Mouse (Mus musculus) kidney, embryonic 14.5 days (tissue): Measurements from ENCODE around the gene Lgr4. TPM values are rescaled to one million over a fixed set of nuclear protein-coding genes. Genes with fewer than 3 reads are reported as not detected.

Source experiments
- ATAC-seq: fragments of 200-750 bp; cut with Nextera tagmentation; 2 replicates; pipeline ENCODE4 v1.8.0; 2017; ENCODE audit warnings: moderate number of reproducible peaks, mild to moderate bottlenecking, moderate TSS enrichment, moderate library complexity; ENCODE audit not compliant: low FRiP score, low TSS enrichment
- H3K27ac ChIP-seq: fragments of 300-500 bp; sonication (generic); 2 replicates; pipeline ENCODE4 v1.5.1; 2014; ENCODE audit warnings: low read depth, mild to moderate bottlenecking, low read length, moderate library complexity, mixed read lengths
- H3K27me3 ChIP-seq: fragments of 300-500 bp; sonication (generic); 2 replicates; pipeline ENCODE4 v1.6.1; 2014; ENCODE audit warnings: mild to moderate bottlenecking, low read length; ENCODE audit not compliant: control insufficient read depth, insufficient read depth
- H3K36me3 ChIP-seq: fragments of 300-500 bp; sonication (generic); 2 replicates; pipeline ENCODE4 v1.6.1; 2014; ENCODE audit warnings: low read length, mixed read lengths; ENCODE audit not compliant: control insufficient read depth, insufficient read depth
- H3K4me1 ChIP-seq: fragments of 300-500 bp; sonication (generic); 2 replicates; pipeline ENCODE4 v1.6.1; 2014; ENCODE audit warnings: low read length, mixed read lengths; ENCODE audit not compliant: control insufficient read depth, insufficient read depth
- H3K4me2 ChIP-seq: fragments of 300-500 bp; sonication (generic); replicated peaks from 2 replicates; pipeline ENCODE4 v1.6.1; 2014; ENCODE audit warnings: low read depth, mild to moderate bottlenecking, low read length
- H3K4me3 ChIP-seq: fragments of 300-500 bp; sonication (generic); 2 replicates; pipeline ENCODE4 v1.5.1; 2014; ENCODE audit warnings: mild to moderate bottlenecking, low read length
- H3K9ac ChIP-seq: fragments of 300-500 bp; sonication (generic); 2 replicates; pipeline ENCODE4 v1.6.1; 2014; ENCODE audit warnings: low read depth, mild to moderate bottlenecking, low read length, moderate library complexity
- H3K9me3 ChIP-seq: fragments of 300-500 bp; sonication (generic); 2 replicates; pipeline ENCODE4 v1.6.1; 2016; ENCODE audit warnings: low read length; ENCODE audit not compliant: control insufficient read depth
- WGBS: fragments of 180-500 bp; shearing (Covaris S2); extraction: QIAGEN DNeasy Blood & Tissue Kit; methylation state at CpG from one replicate; pipeline ENCODE4 v1.1.7; 2014; 5-methylcytosine and 5-hydroxymethylcytosine counted together
- polyA plus RNA-seq: library from polyadenylated mRNA; unstranded; fragments of >200 nt; fragmentation: Nextera tagmentation; extraction: Ambion mirVana; gene quantifications from 2 replicates; pipeline ENCODE4 v1.2.1, GENCODE M21; 2014

Gene Lgr4
- polyA plus RNA-seq, 1 experiment from 2014 or later: 41.7 TPM

DNA sequence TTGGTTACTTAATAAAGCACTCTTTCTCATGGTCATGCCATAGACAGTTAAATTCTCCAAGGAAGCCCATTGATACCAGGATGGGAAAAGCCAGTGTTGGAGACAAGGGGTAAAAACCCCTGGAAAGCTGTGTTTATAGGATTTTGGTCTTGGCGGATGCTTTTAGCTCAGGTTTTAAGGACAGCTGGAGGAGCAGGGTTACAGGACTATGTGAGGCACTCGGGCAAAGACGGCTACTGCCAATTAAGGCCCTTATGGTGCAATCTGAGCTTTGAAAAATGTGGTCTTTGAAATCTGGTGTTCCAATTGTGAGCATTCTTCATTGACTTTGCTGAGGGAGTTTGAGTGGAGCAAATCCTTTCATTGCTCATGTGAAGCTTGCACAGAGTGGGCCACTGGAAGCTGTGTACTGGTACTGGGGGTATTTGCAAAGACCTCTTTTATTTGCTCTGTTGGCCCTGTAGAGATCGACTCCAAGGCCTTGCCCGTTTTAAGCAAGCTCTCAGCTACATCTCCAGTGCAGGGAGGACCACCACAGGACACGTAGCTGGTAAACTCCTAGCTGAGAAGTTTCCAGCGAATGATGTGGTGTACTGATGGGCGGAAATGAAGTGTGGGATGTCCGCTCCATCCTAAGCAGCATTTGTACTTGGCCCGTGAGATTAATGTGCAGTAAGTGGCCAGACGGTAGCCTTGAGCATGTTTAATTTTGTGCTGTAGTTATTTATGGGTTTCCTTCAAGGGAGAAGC, 68.8 kb downstream of the Lgr4 start:
- WGBS: 47% methylated on average over 11 of the region's 11 CpGs
- Histone ChIP-seq H3K4me2 (no peak overlapping the region), H3K27me3 (no peaks in the 10 kb centered on the region), H3K9ac (no peak overlapping the region), H3K36me3 (no peaks in the 10 kb centered on the region; the same call in 1 of the 2 replicates), H3K4me3 (no peak overlapping the region), H3K27ac (no peak overlapping the region; the same call in 1 of the 2 replicates), H3K9me3 (no peaks in the 10 kb centered on the region), H3K4me1 (peaks cover 39% of the 10 kb centered on the region)
- peak; percentile 24; the same call in 1 of the 2 replicates for ATAC-seq

DNA sequence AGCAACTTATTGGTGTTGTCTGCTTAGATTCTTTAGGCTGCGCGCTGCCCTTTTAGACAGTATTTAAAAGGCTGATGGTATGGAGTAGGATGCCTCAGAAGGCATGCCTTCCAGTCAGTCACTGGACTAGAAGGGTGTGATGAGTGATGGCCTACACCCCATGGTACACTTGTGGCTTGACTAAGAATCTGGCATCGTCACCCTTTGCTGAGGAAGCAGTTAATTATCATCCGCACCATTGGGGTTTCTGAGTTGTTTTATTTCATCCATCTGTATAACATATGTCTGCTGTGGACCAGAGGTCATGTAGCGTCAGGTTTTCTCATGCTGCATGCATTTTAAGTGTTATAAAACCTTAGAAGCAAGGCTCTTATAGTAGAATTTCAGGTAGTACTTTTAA, 70.5 kb downstream of the Lgr4 start:
- peaks cover 42% of the 10 kb centered on the region for H3K4me1 ChIP-seq
- H3K27me3 ChIP-seq: no peaks in the 10 kb centered on the region

DNA sequence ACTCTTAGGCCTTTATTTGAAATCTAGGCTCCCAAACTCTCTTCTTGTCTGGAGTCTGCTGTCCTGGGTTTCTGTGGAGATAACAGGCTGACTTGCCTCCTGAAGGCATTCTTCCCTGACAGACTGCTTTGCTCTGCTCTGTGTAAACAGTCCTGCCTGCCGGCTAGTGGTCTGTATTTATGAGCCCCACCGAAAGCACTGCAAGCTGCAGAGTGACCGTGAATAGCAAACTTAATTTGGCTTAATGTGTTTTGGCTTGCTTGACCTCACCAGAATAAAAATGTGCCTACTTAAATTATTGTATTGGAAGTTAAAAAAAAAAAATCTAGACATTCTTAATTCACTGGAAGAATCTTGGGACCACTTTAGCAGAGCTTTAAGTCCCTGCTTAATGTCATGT, 71.7 kb downstream of the Lgr4 start:
- Histone ChIP-seq H3K36me3 (no peaks in the 10 kb centered on the region; the same call in 1 of the 2 replicates), H3K9ac (no peak overlapping the region), H3K4me2 (no peak overlapping the region), H3K27ac (peak overlapping the region; percentile 24; the same call in 1 of the 2 replicates), H3K4me3 (no peak overlapping the region), H3K9me3 (no peaks in the 10 kb centered on the region), H3K4me1 (peaks cover 42% of the 10 kb centered on the region), H3K27me3 (no peaks in the 10 kb centered on the region)
- ATAC-seq: peak; percentile 78
- WGBS: 2% methylated on average over 3 of the region's 3 CpGs

More for the DNA sequence above, 70.5 kb downstream of the Lgr4 start:
- Histone ChIP-seq H3K4me3 (no peak overlapping the region), H3K36me3 (no peaks in the 10 kb centered on the region; the same call in 1 of the 2 replicates), H3K9me3 (no peaks in the 10 kb centered on the region), H3K27ac (no peak overlapping the region), H3K4me2 (no peak overlapping the region), H3K9ac (no peak overlapping the region)
- ATAC-seq: peak; percentile 43; the same call in 1 of the 2 replicates
- WGBS: 48% methylated on average over 5 of the region's 5 CpGs

DNA sequence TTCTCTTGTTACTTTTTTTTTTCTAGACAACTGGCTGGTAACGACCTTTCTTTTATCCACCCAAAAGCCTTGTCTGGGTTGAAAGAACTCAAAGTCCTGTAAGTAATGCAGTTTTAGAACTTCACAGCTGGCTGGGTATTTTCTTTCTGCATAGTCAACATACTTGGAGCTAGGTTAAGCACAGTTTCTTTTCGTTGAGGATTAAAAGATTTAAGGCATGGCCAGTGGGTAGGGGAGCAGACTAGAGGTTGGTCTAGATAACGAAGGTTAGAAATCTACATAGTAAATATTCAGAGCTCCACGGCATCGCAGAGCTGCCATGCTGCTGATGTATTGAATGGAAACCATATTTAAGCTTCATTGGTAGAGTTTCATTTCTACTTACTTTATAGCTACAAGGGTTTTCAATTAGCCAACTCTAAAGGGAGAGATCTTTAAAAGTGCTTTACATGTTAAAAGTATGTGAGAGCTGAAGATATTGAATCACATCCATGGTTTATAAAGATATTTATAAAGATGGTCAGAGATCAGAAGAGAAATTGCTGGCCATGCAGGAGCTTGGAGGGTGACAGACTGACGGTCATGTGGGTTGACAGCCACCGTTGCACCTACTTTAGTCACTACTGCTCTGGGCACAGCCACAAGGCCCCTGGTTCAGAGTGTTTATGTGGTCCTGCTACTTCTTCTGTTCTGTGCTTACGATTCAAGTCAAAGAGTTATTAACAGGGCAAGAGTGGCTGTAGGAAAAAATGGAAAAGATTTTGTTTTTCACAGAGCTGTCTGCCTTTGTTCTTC, 72.4 kb downstream of the Lgr4 start:
- Histone ChIP-seq H3K4me1 (peaks cover 43% of the 10 kb centered on the region), H3K36me3 (no peaks in the 10 kb centered on the region; the same call in 1 of the 2 replicates), H3K27ac (0 out of 2 replicates have a peak overlapping the region, but pooled peaks have one; percentile 24), H3K9ac (no peak overlapping the region), H3K27me3 (no peaks in the 10 kb centered on the region), H3K4me3 (no peak overlapping the region), H3K4me2 (no peak overlapping the region), H3K9me3 (no peaks in the 10 kb centered on the region)
- WGBS: 49% methylated on average over 8 of the region's 8 CpGs
- no peak for ATAC-seq

DNA sequence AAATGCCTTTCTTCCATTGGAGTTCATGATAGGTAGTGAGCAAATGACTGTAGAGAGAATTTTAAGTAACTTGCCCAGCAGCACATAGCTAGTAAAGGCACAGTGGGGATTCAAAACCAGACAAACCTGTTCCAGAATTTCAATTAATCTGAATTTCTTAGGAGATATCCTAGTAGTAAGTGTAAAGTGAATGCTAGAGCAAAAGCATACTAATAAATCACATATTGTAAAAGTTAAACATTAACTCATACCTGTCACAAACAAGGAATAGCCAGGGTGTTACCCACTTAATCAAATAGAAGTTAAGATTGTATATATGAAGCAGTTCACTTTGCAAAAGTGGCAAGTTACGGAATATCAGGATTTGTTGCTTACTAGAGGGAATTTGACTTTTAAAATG, 74.3 kb downstream of the Lgr4 start:
- Histone ChIP-seq H3K36me3 (no peaks in the 10 kb centered on the region; the same call in 1 of the 2 replicates), H3K9ac (no peak overlapping the region), H3K9me3 (no peaks in the 10 kb centered on the region), H3K4me2 (no peak overlapping the region), H3K4me3 (no peak overlapping the region), H3K27me3 (no peaks in the 10 kb centered on the region), H3K27ac (no peak overlapping the region), H3K4me1 (peaks cover 39% of the 10 kb centered on the region)
- ATAC-seq: no peak
- 79% methylated on average over 1 of the region's 1 CpGs for WGBS

DNA sequence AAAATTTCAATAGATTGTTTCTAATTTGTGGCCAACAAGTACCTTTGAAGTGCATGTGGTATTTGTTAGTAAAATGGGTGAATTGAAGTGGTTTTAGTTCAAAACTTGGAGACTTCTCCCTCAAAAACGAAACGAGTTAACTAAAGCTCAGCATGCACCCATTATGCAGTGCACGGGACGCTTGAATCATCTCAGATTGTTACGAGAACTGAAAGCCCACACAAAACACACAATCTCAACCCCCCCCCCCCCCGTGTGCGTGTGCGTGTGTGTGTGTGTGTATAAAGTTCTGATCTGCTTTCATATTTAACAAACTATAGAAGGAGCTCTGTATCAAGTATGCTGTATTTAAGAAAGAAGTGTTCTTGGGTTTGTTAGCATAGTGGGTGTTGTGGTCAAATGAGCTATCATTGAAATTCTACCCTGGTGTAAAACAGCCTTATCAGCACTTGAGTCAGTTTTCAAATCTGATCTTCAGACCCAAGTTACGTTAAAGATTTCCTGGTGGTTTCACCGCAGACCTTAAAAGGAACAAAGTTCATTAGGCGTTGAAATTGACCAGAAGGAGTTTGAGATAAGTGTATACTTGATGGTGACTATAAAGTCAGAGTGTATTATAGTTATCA, 75.1 kb downstream of the Lgr4 start:
- H3K4me3 ChIP-seq: no peak overlapping the region
- ATAC-seq: no peak
- 81% methylated on average over 11 of the region's 11 CpGs for WGBS
- H3K9ac ChIP-seq: no peak overlapping the region
- H3K36me3 ChIP-seq: no peaks in the 10 kb centered on the region; the same call in 1 of the 2 replicates
- no peaks in the 10 kb centered on the region for H3K27me3 ChIP-seq
- H3K27ac ChIP-seq: no peak overlapping the region
- no peaks in the 10 kb centered on the region for H3K9me3 ChIP-seq
- no peak overlapping the region for H3K4me2 ChIP-seq
- H3K4me1 ChIP-seq: peaks cover 33% of the 10 kb centered on the region

DNA sequence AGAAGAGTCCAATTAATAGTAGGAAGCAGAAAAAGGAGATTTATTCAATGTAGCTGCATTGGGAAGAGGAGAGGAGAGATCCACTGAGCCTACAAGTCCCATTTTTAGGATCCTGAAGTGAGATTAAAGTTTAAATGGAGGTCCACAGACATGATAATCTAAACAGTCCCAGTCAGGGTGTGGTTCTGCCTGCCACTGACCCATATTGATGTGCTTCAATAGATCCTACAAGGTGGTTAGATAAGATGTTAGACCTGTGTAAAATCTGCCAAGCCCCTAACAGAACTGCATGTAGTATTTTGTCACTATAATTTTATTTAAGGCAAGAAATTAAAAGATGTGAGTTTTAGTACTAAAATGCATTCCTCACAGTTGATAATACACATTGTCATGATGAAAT, 76.0 kb downstream of the Lgr4 start:
- Histone ChIP-seq H3K27ac (no peak overlapping the region), H3K36me3 (peaks cover 4% of the 10 kb centered on the region), H3K4me2 (no peak overlapping the region), H3K9me3 (no peaks in the 10 kb centered on the region), H3K4me1 (peaks cover 29% of the 10 kb centered on the region), H3K9ac (no peak overlapping the region), H3K27me3 (no peaks in the 10 kb centered on the region), H3K4me3 (no peak overlapping the region)
- no peak for ATAC-seq

DNA sequence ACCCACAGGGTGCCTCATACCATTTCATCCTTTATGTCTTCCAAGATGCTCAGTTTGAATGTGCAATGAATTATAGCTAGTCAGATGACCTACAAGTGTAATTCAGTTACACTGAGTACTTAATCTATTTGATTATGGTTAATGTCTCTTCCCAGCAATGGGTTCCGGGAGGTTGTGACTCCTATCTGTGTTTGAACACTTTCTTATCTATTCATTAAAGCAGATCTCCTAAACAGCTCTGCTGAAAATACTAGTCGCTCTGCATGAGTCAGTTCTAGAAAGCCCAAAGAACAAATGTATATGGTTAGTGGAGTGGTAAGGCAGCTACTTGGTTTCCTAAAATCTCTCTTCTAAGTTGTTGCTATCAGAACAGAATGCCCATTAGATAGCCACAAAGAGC, 77.6 kb downstream of the Lgr4 start:
- no peak overlapping the region for H3K4me3 ChIP-seq
- peaks cover 12% of the 10 kb centered on the region for H3K36me3 ChIP-seq
- H3K27ac ChIP-seq: no peak overlapping the region
- peaks cover 17% of the 10 kb centered on the region for H3K4me1 ChIP-seq
- H3K4me2 ChIP-seq: no peak overlapping the region
- no peak; the same call in 1 of the 2 replicates for ATAC-seq
- 64% methylated on average over 2 of the region's 2 CpGs for WGBS
- no peak overlapping the region for H3K9ac ChIP-seq
- H3K27me3 ChIP-seq: no peaks in the 10 kb centered on the region
- H3K9me3 ChIP-seq: no peaks in the 10 kb centered on the region
